Mouse (Mus musculus) limb, embryonic 14.5 days (tissue): ENCODE data around the gene Erbb3. TPM values are rescaled to one million over a fixed set of nuclear protein-coding genes. Genes with fewer than 3 reads are reported as not detected.
"Not testable (repeated sequence)": the region's sequence is repeated elsewhere in the genome, so short reads cannot be mapped to it uniquely, and the experiment has no call there.

Experiments
- ATAC-seq: fragments of 200-750 bp; cut with Nextera tagmentation; 2 replicates; pipeline ENCODE4 v1.8.0; 2017; ENCODE audit warnings: low read depth, moderate number of reproducible peaks, moderate TSS enrichment; ENCODE audit not compliant: low FRiP score
- DNase-seq: peaks from one replicate; pipeline ENCODE4 v3.0.0-alpha.2; 2015; ENCODE audit warnings: low spot score
- H3K27ac ChIP-seq: fragments of 300-500 bp; sonication (generic); replicated peaks from 2 replicates; pipeline ENCODE4 v1.5.1; 2014; ENCODE audit warnings: low read depth, mild to moderate bottlenecking, low read length, moderate library complexity, mixed read lengths
- H3K27me3 ChIP-seq: fragments of 300-500 bp; sonication (generic); 2 replicates; pipeline ENCODE4 v1.6.1; 2014; ENCODE audit warnings: low read length, mixed read lengths; ENCODE audit not compliant: control insufficient read depth, insufficient read depth
- H3K36me3 ChIP-seq: fragments of 300-500 bp; sonication (generic); 2 replicates; pipeline ENCODE4 v1.6.1; 2014; ENCODE audit warnings: mild to moderate bottlenecking, low read length, moderate library complexity, mixed read lengths; ENCODE audit not compliant: control insufficient read depth, insufficient read depth
- H3K4me1 ChIP-seq: fragments of 300-500 bp; sonication (generic); 2 replicates; pipeline ENCODE4 v1.6.1; 2014; ENCODE audit warnings: antibody characterized with exemption, low read length, mixed read lengths; ENCODE audit not compliant: control insufficient read depth, insufficient read depth
- H3K4me2 ChIP-seq: fragments of 300-500 bp; sonication (generic); replicated peaks from 2 replicates; pipeline ENCODE4 v1.6.1; 2014; ENCODE audit warnings: low read depth, mild to moderate bottlenecking, low read length, moderate library complexity; ENCODE audit not compliant: severe bottlenecking
- H3K4me3 ChIP-seq: fragments of 300-500 bp; sonication (generic); replicated peaks from 2 replicates; pipeline ENCODE4 v1.5.1; 2014; ENCODE audit warnings: low read length
- H3K9ac ChIP-seq: fragments of 300-500 bp; sonication (generic); 2 replicates; pipeline ENCODE4 v1.6.1; 2014; ENCODE audit warnings: mild to moderate bottlenecking, low read depth, low read length, moderate library complexity; ENCODE audit not compliant: severe bottlenecking
- H3K9me3 ChIP-seq: fragments of 300-500 bp; sonication (generic); 2 replicates; pipeline ENCODE4 v1.6.1; 2016; ENCODE audit warnings: low read length; ENCODE audit not compliant: control insufficient read depth
- POLR2A ChIP-seq: fragments of 200-500 bp; IDR thresholded peaks from 2 replicates; pipeline ENCODE4 v1.8.0; 2012; ENCODE audit warnings: inconsistent platforms, mild to moderate bottlenecking, moderate library complexity, borderline replicate concordance; ENCODE audit not compliant: insufficient read depth, insufficient read length; ENCODE audit errors: extremely low read depth
- WGBS: fragments of 180-500 bp; shearing (Covaris S2); extraction: QIAGEN DNeasy Blood & Tissue Kit; methylation state at CpG from one replicate; pipeline ENCODE4 v1.1.7; 2014; 5-methylcytosine and 5-hydroxymethylcytosine counted together
- polyA plus RNA-seq, 2 experiments: library from polyadenylated mRNA; depleted of rRNA in 1 of 2; stranded (reverse) in 1 of 2; unstranded in 1 of 2; fragments of >200 nt; fragmentation: Nextera tagmentation in 1 of 2; extraction: Ambion mirVana in 1 of 2; gene quantifications; 2 replicates each; pipeline versions ENCODE4 v1.2.1 to v1.2.3; 2012 to 2014

Erbb3 gene
- polyA plus RNA-seq, 2 experiments = 18.2 to 21.1 TPM

GRCm38 (mm10) chr10:128614934-128615333, 25.5 kb upstream of the Erbb3 start:
- Histone ChIP-seq H3K4me1 (peaks cover 3% of the 10 kb centered on the region; the same call in 1 of the 2 replicates), H3K27ac (no peak overlapping the region), H3K4me2 (no peak overlapping the region), H3K36me3 (no peaks in the 10 kb centered on the region), H3K4me3 (no peak overlapping the region), H3K9ac (no peak overlapping the region), H3K27me3 (no peaks in the 10 kb centered on the region), H3K9me3 (no peaks in the 10 kb centered on the region)
- no peak for TF ChIP-seq POLR2A
- WGBS = 51% methylated on average over 3 of the region's 3 CpGs
- ATAC-seq = no peak
- DNase-seq = no peak

- 80% methylated on average over 4 of the region's 4 CpGs for WGBS
- H3K36me3 ChIP-seq, DNase-seq, H3K27ac ChIP-seq, H3K27me3 ChIP-seq, H3K4me3 ChIP-seq, H3K4me1 ChIP-seq, H3K9ac ChIP-seq, H3K9me3 ChIP-seq, H3K4me2 ChIP-seq, ATAC-seq: not testable (repeated sequence)
These were observed 24.4 kb upstream of the Erbb3 start for GRCm38 (mm10) chr10:128613820-128614219.

- H3K4me1 ChIP-seq = peaks cover 3% of the 10 kb centered on the region; the same call in 1 of the 2 replicates
- WGBS = 40% methylated on average over 6 of the region's 6 CpGs
- ATAC-seq = no peak
- H3K36me3 ChIP-seq = no peaks in the 10 kb centered on the region
- no peak overlapping the region for H3K27ac ChIP-seq
- no peaks in the 10 kb centered on the region for H3K9me3 ChIP-seq
- TF ChIP-seq POLR2A = no peak
- no peak overlapping the region for H3K4me3 ChIP-seq
- no peak overlapping the region for H3K9ac ChIP-seq
- DNase-seq = no peak
- no peak overlapping the region for H3K4me2 ChIP-seq
- no peaks in the 10 kb centered on the region for H3K27me3 ChIP-seq
These were observed 23.6 kb upstream of the Erbb3 start for GRCm38 (mm10) chr10:128613154-128613440.

GRCm38 (mm10) chr10:128612433-128613153, 23.1 kb upstream of the Erbb3 start:
- ATAC-seq (peak; percentile 76; the same call in 1 of the 2 replicates), DNase-seq (peak; percentile 89)
- Histone ChIP-seq H3K9me3 (no peaks in the 10 kb centered on the region), H3K4me1 (peaks cover 3% of the 10 kb centered on the region; the same call in 1 of the 2 replicates), H3K4me2 (no peak overlapping the region), H3K4me3 (no peak overlapping the region), H3K9ac (no peak overlapping the region), H3K27me3 (no peaks in the 10 kb centered on the region), H3K36me3 (no peaks in the 10 kb centered on the region), H3K27ac (no peak overlapping the region)
- WGBS = 16% methylated on average over 16 of the region's 16 CpGs
- TF ChIP-seq POLR2A = no peak

DNA sequence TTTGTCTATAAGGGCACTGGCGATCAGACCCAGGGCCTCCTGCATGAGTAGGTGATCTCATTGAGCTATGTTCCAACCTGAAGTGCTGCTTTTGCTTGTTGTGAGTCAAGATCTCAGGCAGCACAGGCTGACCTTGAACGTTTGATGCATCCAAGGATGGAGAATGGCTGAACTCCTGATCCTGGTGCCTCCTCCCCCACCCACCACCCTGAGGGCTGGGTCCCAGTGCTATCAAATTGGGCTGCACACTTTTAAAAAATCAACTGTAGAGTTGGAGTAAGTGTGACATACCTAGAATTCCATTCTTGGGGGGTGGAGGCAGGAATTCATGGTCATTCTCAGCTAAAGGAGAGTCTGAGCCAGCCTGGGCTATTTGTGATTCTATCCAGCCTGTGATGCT, 17.0 kb upstream of the Erbb3 start:
- Histone ChIP-seq H3K27ac (no peak overlapping the region), H3K4me2 (no peak overlapping the region), H3K36me3 (no peaks in the 10 kb centered on the region), H3K9ac (no peak overlapping the region), H3K27me3 (no peaks in the 10 kb centered on the region), H3K4me3 (no peak overlapping the region), H3K9me3 (no peaks in the 10 kb centered on the region), H3K4me1 (no peaks in the 10 kb centered on the region)
- no peak for DNase-seq
- no peak for ATAC-seq
- no peak for TF ChIP-seq POLR2A
- 39% methylated on average over 2 of the region's 2 CpGs for WGBS

GRCm38 (mm10) chr10:128602470-128603128, 13.1 kb upstream of the Erbb3 start:
- Histone ChIP-seq H3K27ac (no peak overlapping the region), H3K36me3 (no peaks in the 10 kb centered on the region), H3K4me1 (no peaks in the 10 kb centered on the region), H3K4me2 (no peak overlapping the region), H3K9me3 (no peaks in the 10 kb centered on the region), H3K4me3 (no peak overlapping the region), H3K9ac (no peak overlapping the region), H3K27me3 (no peaks in the 10 kb centered on the region)
- no peak for DNase-seq
- no peak for ATAC-seq
- WGBS = 83% methylated on average over 4 of the region's 4 CpGs
- TF ChIP-seq POLR2A = no peak
